Mouse (Mus musculus) stomach, embryonic 16.5 days (tissue): ENCODE measurements around the gene Cdh22. TPM values are rescaled to one million over a fixed set of nuclear protein-coding genes. Genes with fewer than 3 reads are reported as not detected.

Source experiments
- ATAC-seq: fragments of 200-750 bp; cut with Nextera tagmentation; 2 replicates; pipeline ENCODE4 v1.8.0; 2017; ENCODE audit warnings: moderate number of reproducible peaks, moderate TSS enrichment; ENCODE audit not compliant: insufficient read depth, low FRiP score
- H3K27ac ChIP-seq: fragments of 300-500 bp; sonication (generic); 2 replicates; pipeline ENCODE4 v1.5.1; 2014; ENCODE audit warnings: low read length
- H3K27me3 ChIP-seq: fragments of 300-500 bp; sonication (generic); 2 replicates; pipeline ENCODE4 v1.6.1; 2014; ENCODE audit warnings: low read length, control low read depth, mixed read lengths; ENCODE audit not compliant: control insufficient read depth, insufficient read depth
- H3K36me3 ChIP-seq: fragments of 300-500 bp; sonication (generic); 2 replicates; pipeline ENCODE4 v1.6.1; 2014; ENCODE audit warnings: low read length; ENCODE audit not compliant: control insufficient read depth, insufficient read depth
- H3K4me1 ChIP-seq: fragments of 300-500 bp; sonication (generic); 2 replicates; pipeline ENCODE4 v1.6.1; 2014; ENCODE audit warnings: low read length, control low read depth, mixed read lengths; ENCODE audit not compliant: control insufficient read depth, insufficient read depth
- H3K4me2 ChIP-seq: fragments of 300-500 bp; sonication (generic); 2 replicates; pipeline ENCODE4 v1.6.1; 2014; ENCODE audit warnings: low read depth, low read length, mixed read lengths
- H3K4me3 ChIP-seq: fragments of 300-500 bp; sonication (generic); replicated peaks from 2 replicates; pipeline ENCODE4 v1.5.1; 2014; ENCODE audit warnings: mild to moderate bottlenecking, low read length
- H3K9ac ChIP-seq: fragments of 300-500 bp; sonication (generic); 2 replicates; pipeline ENCODE4 v1.6.1; 2014; ENCODE audit warnings: low read length
- H3K9me3 ChIP-seq: fragments of 300-500 bp; sonication (generic); replicated peaks from 2 replicates; pipeline ENCODE4 v1.6.1; 2016; ENCODE audit warnings: low read length, control low read depth; ENCODE audit not compliant: control insufficient read depth
- WGBS: fragments of 180-500 bp; shearing (Covaris S2); extraction: QIAGEN DNeasy Blood & Tissue Kit; methylation state at CpG from one replicate; pipeline ENCODE4 v1.1.7; 2014; 5-methylcytosine and 5-hydroxymethylcytosine counted together
- polyA plus RNA-seq: library from polyadenylated mRNA; unstranded; fragments of >200 nt; fragmentation: Nextera tagmentation; extraction: Ambion mirVana; gene quantifications from 2 replicates; pipeline ENCODE4 v1.2.1, GENCODE M21; 2015

The Cdh22 gene
- polyA plus RNA-seq, 1 experiment from 2014 or later: 0.21 TPM

GRCm38 (mm10) chr2:165098861-165099260 lies 135.8 kb downstream of the Cdh22 start:
- Histone ChIP-seq H3K27me3 (peaks cover 3% of the 10 kb centered on the region; the same call in 1 of the 2 replicates), H3K9ac (no peak overlapping the region), H3K27ac (no peak overlapping the region), H3K4me3 (no peak overlapping the region), H3K4me1 (no peaks in the 10 kb centered on the region), H3K36me3 (no peaks in the 10 kb centered on the region), H3K4me2 (no peak overlapping the region), H3K9me3 (no peaks in the 10 kb centered on the region)
- ATAC-seq: no peak
- WGBS: 73% methylated on average over 3 of the region's 3 CpGs

- H3K36me3 ChIP-seq: no peaks in the 10 kb centered on the region
- no peak for ATAC-seq
- no peaks in the 10 kb centered on the region for H3K4me1 ChIP-seq
- H3K9ac ChIP-seq: no peak overlapping the region
- H3K4me2 ChIP-seq: no peak overlapping the region
- H3K9me3 ChIP-seq: no peaks in the 10 kb centered on the region
- no peak overlapping the region for H3K4me3 ChIP-seq
- no peak overlapping the region for H3K27ac ChIP-seq
- peaks cover 3% of the 10 kb centered on the region; the same call in 1 of the 2 replicates for H3K27me3 ChIP-seq
- WGBS: 23% methylated on average over 10 of the region's 10 CpGs
Measured at GRCm38 (mm10) chr2:165096367-165096766, 138.3 kb downstream of the Cdh22 start.

- 82% methylated on average over 7 of the region's 7 CpGs for WGBS
Measured at GRCm38 (mm10) chr2:165092393-165092792, 142.3 kb downstream of the Cdh22 start.

GRCm38 (mm10) chr2:165091433-165091965 lies 143.2 kb downstream of the Cdh22 start:
- Histone ChIP-seq H3K9me3 (no peaks in the 10 kb centered on the region), H3K36me3 (no peaks in the 10 kb centered on the region), H3K4me1 (no peaks in the 10 kb centered on the region), H3K9ac (no peak overlapping the region), H3K27me3 (peaks cover 1% of the 10 kb centered on the region; the same call in 1 of the 2 replicates), H3K4me3 (no peak overlapping the region), H3K27ac (no peak overlapping the region), H3K4me2 (no peak overlapping the region)
- WGBS: 64% methylated on average over 8 of the region's 8 CpGs
- no peak for ATAC-seq

More at GRCm38 (mm10) chr2:165092393-165092792, 142.3 kb downstream of the Cdh22 start:
- Histone ChIP-seq H3K27ac (no peak overlapping the region), H3K36me3 (no peaks in the 10 kb centered on the region), H3K9me3 (no peaks in the 10 kb centered on the region), H3K4me1 (no peaks in the 10 kb centered on the region), H3K4me3 (no peak overlapping the region), H3K27me3 (peaks cover 3% of the 10 kb centered on the region; the same call in 1 of the 2 replicates), H3K4me2 (no peak overlapping the region), H3K9ac (no peak overlapping the region)
- ATAC-seq: no peak

- WGBS: 68% methylated on average over 2 of the region's 2 CpGs
- Histone ChIP-seq H3K9ac (no peak within 1 kb of the TSS), H3K4me1 (no peaks in the 10 kb centered on the region), H3K27me3 (no peaks in the 10 kb centered on the region; the same call in 1 of the 2 replicates), H3K36me3 (no peaks in the 10 kb centered on the region), H3K4me3 (no peak within 1 kb of the TSS), H3K27ac (no peak within 1 kb of the TSS), H3K9me3 (no peaks in the 10 kb centered on the region), H3K4me2 (no peak within 1 kb of the TSS)
- no peak for ATAC-seq
Measured at GRCm38 (mm10) chr2:165090650-165091049, 144.0 kb downstream of the Cdh22 start, which contains the start of gene 1700025C18Rik. Gene 1700025C18Rik, minus strand, starts transcription at chr2:165090750.

- ATAC-seq: no peak
- Histone ChIP-seq H3K27ac (no peak overlapping the region), H3K36me3 (no peaks in the 10 kb centered on the region), H3K27me3 (no peaks in the 10 kb centered on the region), H3K9me3 (no peaks in the 10 kb centered on the region), H3K9ac (no peak overlapping the region), H3K4me3 (no peak overlapping the region), H3K4me1 (no peaks in the 10 kb centered on the region), H3K4me2 (no peak overlapping the region)
- 43% methylated on average over 14 of the region's 14 CpGs for WGBS
Measured at GRCm38 (mm10) chr2:165089470-165089869, 145.2 kb downstream of the Cdh22 start.

- no peaks in the 10 kb centered on the region for H3K36me3 ChIP-seq
- H3K27me3 ChIP-seq: no peaks in the 10 kb centered on the region
- no peak overlapping the region for H3K27ac ChIP-seq
- H3K4me1 ChIP-seq: no peaks in the 10 kb centered on the region
- no peak overlapping the region for H3K9ac ChIP-seq
- WGBS: 69% methylated on average over 4 of the region's 4 CpGs
- no peak overlapping the region for H3K4me3 ChIP-seq
- ATAC-seq: no peak
- H3K4me2 ChIP-seq: no peak overlapping the region
- no peaks in the 10 kb centered on the region for H3K9me3 ChIP-seq
Measured at GRCm38 (mm10) chr2:165086634-165087033, 148.0 kb downstream of the Cdh22 start.

GRCm38 (mm10) chr2:165081257-165081656 lies 153.4 kb downstream of the Cdh22 start:
- Histone ChIP-seq H3K4me3 (no peak overlapping the region), H3K36me3 (no peaks in the 10 kb centered on the region), H3K27ac (no peak overlapping the region), H3K27me3 (peaks cover 37% of the 10 kb centered on the region), H3K9me3 (no peaks in the 10 kb centered on the region), H3K4me2 (no peak overlapping the region), H3K9ac (no peak overlapping the region), H3K4me1 (no peaks in the 10 kb centered on the region)
- no peak for ATAC-seq
- WGBS: 22% methylated on average over 7 of the region's 7 CpGs

- Histone ChIP-seq H3K4me1 (no peaks in the 10 kb centered on the region), H3K27me3 (peaks cover 43% of the 10 kb centered on the region), H3K9me3 (no peaks in the 10 kb centered on the region), H3K9ac (no peak overlapping the region), H3K36me3 (no peaks in the 10 kb centered on the region), H3K27ac (no peak overlapping the region), H3K4me3 (no peak overlapping the region), H3K4me2 (no peak overlapping the region)
- ATAC-seq: no peak
- WGBS: 23% methylated on average over 9 of the region's 9 CpGs
Measured at GRCm38 (mm10) chr2:165080657-165081056, 154.0 kb downstream of the Cdh22 start.
